Mouse (Mus musculus) midbrain, embryonic 16.5 days (tissue): Measurements from ENCODE around the gene Dtx4. TPM values are rescaled to one million over a fixed set of nuclear protein-coding genes. Genes with fewer than 3 reads are reported as not detected.

Experiments used
- ATAC-seq: fragments of 200-750 bp; cut with Nextera tagmentation; 2 replicates; pipeline ENCODE4 v1.8.0; 2017; ENCODE audit warnings: moderate TSS enrichment
- H3K27ac ChIP-seq: fragments of 300-500 bp; sonication (generic); 2 replicates; pipeline ENCODE4 v1.5.1; 2014; ENCODE audit warnings: mild to moderate bottlenecking, low read length, mixed read lengths
- H3K27me3 ChIP-seq: fragments of 300-500 bp; sonication (generic); 2 replicates; pipeline ENCODE4 v1.6.1; 2014; ENCODE audit warnings: low read depth, low read length, mixed read lengths; ENCODE audit not compliant: control insufficient read depth, insufficient read depth
- H3K36me3 ChIP-seq: fragments of 300-500 bp; sonication (generic); 2 replicates; pipeline ENCODE4 v1.6.1; 2014; ENCODE audit warnings: mild to moderate bottlenecking, low read length, moderate library complexity, mixed read lengths; ENCODE audit not compliant: control insufficient read depth, insufficient read depth
- H3K4me1 ChIP-seq: fragments of 300-500 bp; sonication (generic); 2 replicates; pipeline ENCODE4 v1.6.1; 2014; ENCODE audit warnings: mild to moderate bottlenecking, low read length, mixed read lengths; ENCODE audit not compliant: control insufficient read depth, insufficient read depth
- H3K4me2 ChIP-seq: fragments of 300-500 bp; sonication (generic); 2 replicates; pipeline ENCODE4 v1.6.1; 2014; ENCODE audit warnings: mild to moderate bottlenecking, low read length, mixed read lengths
- H3K4me3 ChIP-seq: fragments of 300-500 bp; sonication (generic); 2 replicates; pipeline ENCODE4 v1.5.1; 2014; ENCODE audit warnings: low read depth, mild to moderate bottlenecking, low read length, moderate library complexity, mixed read lengths
- H3K9ac ChIP-seq: fragments of 300-500 bp; sonication (generic); 2 replicates; pipeline ENCODE4 v1.6.1; 2014; ENCODE audit warnings: low read depth, low read length, mixed read lengths
- H3K9me3 ChIP-seq: fragments of 300-500 bp; sonication (generic); replicated peaks from 2 replicates; pipeline ENCODE4 v1.6.1; 2014; ENCODE audit warnings: mild to moderate bottlenecking, low read length, mixed read lengths; ENCODE audit not compliant: control insufficient read depth, poor library complexity, severe bottlenecking
- WGBS: fragments of 180-500 bp; shearing (Covaris S2); extraction: QIAGEN DNeasy Blood & Tissue Kit; methylation state at CpG from one replicate; pipeline ENCODE4 v1.1.7; 2014; 5-methylcytosine and 5-hydroxymethylcytosine counted together
- polyA plus RNA-seq: library from polyadenylated mRNA; unstranded; fragments of >200 nt; fragmentation: Nextera tagmentation; extraction: Ambion mirVana; gene quantifications from 2 replicates; pipeline ENCODE4 v1.2.1, GENCODE M21; 2015

Dtx4 gene
- polyA plus RNA-seq, 1 experiment from 2014 or later = 39.3 TPM

- ATAC-seq = no peak
- WGBS = 87% methylated on average over 6 of the region's 6 CpGs
- Histone ChIP-seq H3K36me3 (peaks cover 30% of the 10 kb centered on the region), H3K27ac (no peak overlapping the region), H3K27me3 (no peaks in the 10 kb centered on the region), H3K4me2 (no peak overlapping the region), H3K4me1 (no peaks in the 10 kb centered on the region), H3K4me3 (no peak overlapping the region), H3K9ac (no peak overlapping the region), H3K9me3 (no peaks in the 10 kb centered on the region)
Observed at GRCm38 (mm10) chr19:12478369-12478768, 22.9 kb downstream of the Dtx4 start.

DNA sequence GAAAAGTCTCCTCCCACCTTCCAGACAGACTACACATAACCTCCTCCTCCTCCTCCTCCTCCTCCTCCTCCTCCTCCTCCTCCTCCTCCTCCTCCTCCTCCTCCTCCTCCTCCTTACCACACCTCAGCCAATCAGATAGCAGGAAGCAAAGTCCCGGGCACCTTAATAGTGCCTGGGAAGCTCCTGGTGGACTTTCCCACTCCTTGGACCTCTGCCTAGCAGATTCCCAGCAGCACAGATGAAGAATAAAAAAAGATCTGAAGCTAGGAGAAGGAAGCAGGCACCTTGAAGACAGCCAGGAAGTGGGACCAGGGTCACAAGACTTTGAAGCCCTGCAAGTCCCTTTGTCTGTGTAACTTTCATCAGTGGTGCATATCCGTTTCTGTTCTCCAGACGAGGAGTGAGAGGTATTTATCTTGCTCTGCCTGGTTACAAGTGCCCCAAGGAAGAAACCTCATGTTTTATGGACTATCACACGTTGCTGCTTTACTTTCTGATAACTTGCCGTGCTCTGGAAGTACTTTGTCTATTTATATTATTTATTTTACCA lies 24.5 kb downstream of the Dtx4 start:
- no peak overlapping the region for H3K27ac ChIP-seq

GRCm38 (mm10) chr19:12475380-12476250 lies 25.6 kb downstream of the Dtx4 start:
- WGBS = 63% methylated on average over 15 of the region's 15 CpGs
- no peaks in the 10 kb centered on the region for H3K9me3 ChIP-seq
- H3K27me3 ChIP-seq = no peaks in the 10 kb centered on the region
- H3K27ac ChIP-seq = peak overlapping the region; percentile 64
- H3K36me3 ChIP-seq = peaks cover 33% of the 10 kb centered on the region
- no peak overlapping the region for H3K9ac ChIP-seq
- H3K4me1 ChIP-seq = no peaks in the 10 kb centered on the region
- H3K4me3 ChIP-seq = no peak overlapping the region
- H3K4me2 ChIP-seq = no peak overlapping the region
- peak; percentile 93 for ATAC-seq

More for the DNA sequence above, 24.5 kb downstream of the Dtx4 start:
- H3K36me3 ChIP-seq = peaks cover 31% of the 10 kb centered on the region
- H3K9me3 ChIP-seq = no peaks in the 10 kb centered on the region
- H3K27me3 ChIP-seq = no peaks in the 10 kb centered on the region
- 57% methylated on average over 5 of the region's 5 CpGs for WGBS
- no peak overlapping the region for H3K9ac ChIP-seq
- ATAC-seq = no peak
- H3K4me2 ChIP-seq = no peak overlapping the region
- no peak overlapping the region for H3K4me3 ChIP-seq
- no peaks in the 10 kb centered on the region for H3K4me1 ChIP-seq

- H3K27ac ChIP-seq = no peak overlapping the region
- ATAC-seq = no peak
- H3K9ac ChIP-seq = no peak overlapping the region
- no peak overlapping the region for H3K4me3 ChIP-seq
- H3K27me3 ChIP-seq = no peaks in the 10 kb centered on the region
- WGBS = 94% methylated on average over 4 of the region's 4 CpGs
- H3K4me1 ChIP-seq = no peaks in the 10 kb centered on the region
- H3K36me3 ChIP-seq = peaks cover 35% of the 10 kb centered on the region
- no peaks in the 10 kb centered on the region for H3K9me3 ChIP-seq
- no peak overlapping the region for H3K4me2 ChIP-seq
Observed at GRCm38 (mm10) chr19:12473951-12474350, 27.3 kb downstream of the Dtx4 start.

GRCm38 (mm10) chr19:12473201-12473641 lies 28.0 kb downstream of the Dtx4 start:
- WGBS = 84% methylated on average over 4 of the region's 4 CpGs
- Histone ChIP-seq H3K4me1 (no peaks in the 10 kb centered on the region), H3K9ac (no peak overlapping the region), H3K27me3 (no peaks in the 10 kb centered on the region), H3K36me3 (peaks cover 35% of the 10 kb centered on the region), H3K4me2 (no peak overlapping the region), H3K27ac (no peak overlapping the region), H3K9me3 (no peaks in the 10 kb centered on the region), H3K4me3 (no peak overlapping the region)
- ATAC-seq = no peak

DNA sequence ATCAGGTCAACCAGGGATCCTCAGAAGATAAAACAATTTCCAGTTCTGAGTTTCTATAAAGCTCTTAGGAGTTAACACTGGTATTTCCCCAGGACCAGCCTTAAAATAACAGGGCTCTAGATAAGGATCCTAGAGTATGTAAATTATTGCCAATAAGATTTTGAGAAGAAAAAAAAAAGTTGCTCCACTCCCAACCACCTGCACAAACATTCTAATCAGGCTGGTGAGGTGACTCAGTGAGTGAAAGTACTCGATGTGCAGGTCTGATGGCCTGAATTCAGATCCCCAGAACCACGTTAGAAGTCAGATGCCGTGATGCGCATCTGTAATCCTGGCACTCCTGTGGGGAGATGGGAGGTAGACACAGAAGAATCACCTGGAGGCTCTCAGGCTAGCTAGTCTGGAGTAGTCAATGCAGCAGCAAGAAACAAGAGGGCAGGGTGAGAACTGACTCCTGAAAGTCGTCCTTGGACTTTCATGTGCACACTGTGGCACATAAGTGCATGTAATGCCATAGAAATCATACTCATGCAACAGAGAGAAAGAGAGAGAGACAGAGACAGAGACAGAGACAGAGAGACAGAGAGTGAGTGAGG lies 28.8 kb downstream of the Dtx4 start:
- Histone ChIP-seq H3K9me3 (no peaks in the 10 kb centered on the region), H3K4me3 (no peak overlapping the region), H3K36me3 (peaks cover 32% of the 10 kb centered on the region), H3K27me3 (no peaks in the 10 kb centered on the region), H3K4me2 (no peak overlapping the region), H3K4me1 (no peaks in the 10 kb centered on the region), H3K27ac (no peak overlapping the region), H3K9ac (no peak overlapping the region)
- no peak for ATAC-seq
- WGBS = 89% methylated on average over 5 of the region's 5 CpGs

DNA sequence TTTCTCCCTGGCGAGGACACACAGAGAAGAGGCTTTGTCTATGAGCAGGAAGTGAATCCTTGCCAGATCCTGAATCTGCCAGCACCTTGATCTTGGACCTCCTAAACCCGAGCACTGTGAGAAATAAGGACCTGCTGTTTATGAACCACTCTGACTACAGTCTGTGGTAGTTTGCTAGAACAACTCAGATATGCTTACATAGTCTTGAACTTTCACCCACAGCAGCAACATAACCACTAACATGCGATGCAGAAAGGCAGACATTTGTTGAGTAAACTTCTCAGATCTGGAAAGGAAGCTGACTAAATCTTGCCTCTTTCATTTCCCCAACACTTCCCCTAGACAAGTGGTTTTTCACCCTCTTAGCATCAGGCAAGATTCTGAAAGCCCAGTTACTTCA lies 29.4 kb downstream of the Dtx4 start:
- H3K9me3 ChIP-seq = no peaks in the 10 kb centered on the region
- no peak overlapping the region for H3K27ac ChIP-seq
- no peak for ATAC-seq
- no peak overlapping the region for H3K4me3 ChIP-seq
- H3K27me3 ChIP-seq = no peaks in the 10 kb centered on the region
- no peak overlapping the region for H3K4me2 ChIP-seq
- peaks cover 32% of the 10 kb centered on the region for H3K36me3 ChIP-seq
- no peaks in the 10 kb centered on the region for H3K4me1 ChIP-seq
- H3K9ac ChIP-seq = no peak overlapping the region
- 73% methylated on average over 3 of the region's 3 CpGs for WGBS

- Histone ChIP-seq H3K27me3 (no peaks in the 10 kb centered on the region), H3K36me3 (peaks cover 24% of the 10 kb centered on the region), H3K27ac (no peak overlapping the region), H3K4me1 (no peaks in the 10 kb centered on the region), H3K4me2 (no peak overlapping the region), H3K9me3 (no peaks in the 10 kb centered on the region), H3K4me3 (no peak overlapping the region), H3K9ac (no peak overlapping the region)
- ATAC-seq = no peak
- whole genome bisulfite sequencing = 82% methylated on average over 5 of the region's 5 CpGs
Observed at GRCm38 (mm10) chr19:12467436-12467835, 33.8 kb downstream of the Dtx4 start.

DNA sequence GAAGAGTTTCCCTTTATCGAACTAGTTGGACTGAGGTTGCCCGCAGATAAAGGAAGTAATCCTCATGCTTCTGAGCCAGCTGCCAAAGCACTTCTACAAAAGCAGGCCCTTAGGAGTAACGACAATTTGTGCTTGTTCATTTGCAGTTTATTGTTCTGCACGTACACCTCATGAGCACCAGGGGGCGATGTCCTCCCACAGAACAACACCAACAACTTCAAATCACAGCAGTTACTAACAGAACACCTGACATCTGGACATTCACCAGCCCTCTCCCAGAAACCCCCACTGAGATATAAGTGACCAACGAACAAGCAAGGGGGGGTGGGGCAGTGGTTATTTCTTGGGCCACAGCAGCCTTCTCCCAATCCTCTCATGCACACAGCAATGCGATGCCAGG lies 35.0 kb downstream of the Dtx4 start:
- ATAC-seq = 0 out of 2 replicates have a peak, but pooled peaks have one; percentile 40
- H3K27ac ChIP-seq = no peak overlapping the region
- no peak overlapping the region for H3K4me3 ChIP-seq
- peaks cover 16% of the 10 kb centered on the region for H3K36me3 ChIP-seq
- no peak overlapping the region for H3K9ac ChIP-seq
- H3K9me3 ChIP-seq = no peaks in the 10 kb centered on the region
- H3K27me3 ChIP-seq = no peaks in the 10 kb centered on the region
- WGBS = 27% methylated on average over 7 of the region's 7 CpGs
- H3K4me2 ChIP-seq = no peak overlapping the region
- no peaks in the 10 kb centered on the region for H3K4me1 ChIP-seq
